Mouse (Mus musculus) testis, adult 2 months (tissue): ENCODE data around the gene Tmem92. TPM values are rescaled to one million over a fixed set of nuclear protein-coding genes. Genes with fewer than 3 reads are reported as not detected.
"Not testable (repeated sequence)": the region's sequence is repeated elsewhere in the genome, so short reads cannot be mapped to it uniquely, and the experiment has no call there.

ENCODE experiments used
- H3K27ac ChIP-seq: fragments of 200-500 bp; 2 replicates; pipeline ENCODE4 v1.5.1; 2012; ENCODE audit warnings: low read depth, low read length; ENCODE audit not compliant: control insufficient read depth, insufficient read depth
- H3K27me3 ChIP-seq: fragments of 200-500 bp; 2 replicates; pipeline ENCODE4 v1.6.1; 2012; ENCODE audit warnings: mild to moderate bottlenecking, low read length, moderate library complexity; ENCODE audit not compliant: control insufficient read depth, insufficient read depth
- H3K36me3 ChIP-seq: fragments of 200-500 bp; 2 replicates; pipeline ENCODE4 v1.6.1; 2012; ENCODE audit warnings: mild to moderate bottlenecking, low read length; ENCODE audit not compliant: control insufficient read depth, insufficient read depth
- H3K4me1 ChIP-seq: fragments of 200-500 bp; 2 replicates; pipeline ENCODE4 v1.6.1; 2012; ENCODE audit warnings: low read length; ENCODE audit not compliant: control insufficient read depth, insufficient read depth
- H3K4me3 ChIP-seq: fragments of 200-500 bp; 2 replicates; pipeline ENCODE4 v1.5.1; 2012; ENCODE audit warnings: low read depth, mild to moderate bottlenecking, low read length, moderate library complexity, mixed read lengths; ENCODE audit not compliant: control insufficient read depth
- CTCF ChIP-seq: fragments of 200-500 bp; IDR thresholded peaks from 2 replicates; pipeline ENCODE4 v1.5.1; 2012; ENCODE audit warnings: low read depth, mild to moderate bottlenecking, inconsistent platforms, low read length, moderate library complexity; ENCODE audit not compliant: control insufficient read depth, insufficient read depth, insufficient replicate concordance
- POLR2A ChIP-seq: fragments of 200-500 bp; IDR thresholded peaks from 2 replicates; pipeline ENCODE4 v1.6.1; 2012; ENCODE audit warnings: low read depth, mild to moderate bottlenecking, inconsistent platforms, low read length, moderate library complexity; ENCODE audit not compliant: control insufficient read depth
- polyA plus RNA-seq: library from polyadenylated mRNA; depleted of rRNA; stranded (reverse); fragments of >200 nt; gene quantifications from 2 replicates; pipeline ENCODE4 v1.2.3, GENCODE M21; 2012; rRNA removed

Gene Tmem92
- not detected in 2 replicates for polyA plus RNA-seq

GRCm38 (mm10) chr11:94782603-94783002 lies at the start of gene Tmem92:
Gene Tmem92 (minus strand): TSS chr11:94782703.
- H3K27ac ChIP-seq: no peak within 1 kb of the TSS
- H3K4me1 ChIP-seq: no peaks in the 10 kb centered on the region
- H3K4me3 ChIP-seq: no peak within 1 kb of the TSS
- no peaks in the 10 kb centered on the region for H3K36me3 ChIP-seq
- TF ChIP-seq CTCF (no peak), POLR2A (no peak)
- no peaks in the 10 kb centered on the region for H3K27me3 ChIP-seq

DNA sequence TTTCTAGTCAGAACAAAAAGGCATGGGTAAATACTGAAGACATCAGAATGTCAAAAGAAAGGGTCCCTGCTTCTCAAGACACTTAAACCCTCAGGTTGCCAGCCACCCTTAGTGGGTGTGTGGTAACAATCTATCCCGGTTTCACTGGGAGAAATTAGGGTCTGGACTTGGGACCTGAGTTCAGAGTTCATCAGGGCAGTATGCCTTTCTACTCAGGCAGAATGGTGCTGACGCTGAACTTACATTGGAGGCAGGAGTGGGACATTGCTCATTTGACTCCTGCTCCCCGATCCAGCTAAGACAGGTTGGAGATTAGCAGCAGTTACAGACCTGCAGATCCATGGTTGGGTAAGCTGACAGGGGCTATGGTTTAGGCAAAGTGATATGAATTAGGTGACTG lies 46.5 kb upstream of the Tmem92 start:
- Histone ChIP-seq H3K4me1 (no peaks in the 10 kb centered on the region), H3K36me3 (no peaks in the 10 kb centered on the region), H3K27ac (no peak overlapping the region), H3K27me3 (no peaks in the 10 kb centered on the region), H3K4me3 (no peak overlapping the region)
- no peak for TF ChIP-seq POLR2A
- TF ChIP-seq CTCF: no peak

DNA sequence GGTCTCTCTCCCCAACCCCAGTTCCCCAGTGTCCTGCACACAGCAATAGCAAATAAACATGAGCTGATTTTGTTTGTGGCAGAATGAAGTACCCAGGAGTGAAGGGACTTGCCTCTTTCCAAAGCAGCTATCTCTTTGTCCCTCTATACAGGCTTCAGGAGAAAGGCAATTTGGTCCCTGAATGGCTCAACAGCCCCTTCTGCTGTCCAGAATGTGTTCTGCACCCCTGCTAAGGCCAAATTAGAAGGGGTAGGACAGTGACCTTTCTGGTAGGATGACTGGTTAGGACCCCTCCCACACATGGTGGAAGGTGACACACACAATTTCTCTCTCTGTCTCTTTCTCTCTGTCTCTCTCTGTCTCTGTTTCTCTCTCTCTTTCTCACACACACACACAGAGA lies 36.9 kb upstream of the Tmem92 start:
- H3K27ac ChIP-seq, H3K4me3 ChIP-seq, H3K36me3 ChIP-seq, H3K4me1 ChIP-seq, H3K27me3 ChIP-seq: not testable (repeated sequence)

GRCm38 (mm10) chr11:94818946-94819345 lies 36.4 kb upstream of the Tmem92 start:
- H3K27ac ChIP-seq, H3K4me3 ChIP-seq, H3K4me1 ChIP-seq, H3K27me3 ChIP-seq, H3K36me3 ChIP-seq: not testable (repeated sequence)

GRCm38 (mm10) chr11:94811537-94811936 lies 29.0 kb upstream of the Tmem92 start:
- H3K4me3 ChIP-seq, H3K36me3 ChIP-seq, H3K4me1 ChIP-seq, H3K27ac ChIP-seq, H3K27me3 ChIP-seq: not testable (repeated sequence)

DNA sequence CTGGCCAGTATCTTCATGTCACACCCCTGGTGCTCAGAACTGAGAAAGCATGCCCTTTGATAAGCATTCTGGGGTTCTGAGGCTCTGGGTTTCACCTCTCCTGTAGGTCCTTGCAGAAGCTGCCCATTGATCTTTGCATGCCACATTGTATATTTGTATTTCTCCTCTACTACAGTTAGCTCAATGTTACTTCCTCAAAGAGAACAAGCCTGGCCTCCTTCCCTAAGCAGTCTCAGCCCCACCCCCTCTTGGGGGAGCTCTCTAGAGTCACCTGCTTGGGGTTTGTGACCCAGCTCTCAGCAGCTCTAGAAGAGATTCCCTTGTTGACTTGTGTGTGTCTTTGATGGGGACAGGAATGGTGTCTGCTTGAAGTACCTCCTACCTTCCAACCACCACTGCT lies 9.2 kb upstream of the Tmem92 start:
- no peaks in the 10 kb centered on the region for H3K36me3 ChIP-seq
- no peak overlapping the region for H3K27ac ChIP-seq
- H3K27me3 ChIP-seq: no peaks in the 10 kb centered on the region
- no peak for TF ChIP-seq POLR2A
- no peak for TF ChIP-seq CTCF
- no peak overlapping the region for H3K4me3 ChIP-seq
- H3K4me1 ChIP-seq: no peaks in the 10 kb centered on the region

DNA sequence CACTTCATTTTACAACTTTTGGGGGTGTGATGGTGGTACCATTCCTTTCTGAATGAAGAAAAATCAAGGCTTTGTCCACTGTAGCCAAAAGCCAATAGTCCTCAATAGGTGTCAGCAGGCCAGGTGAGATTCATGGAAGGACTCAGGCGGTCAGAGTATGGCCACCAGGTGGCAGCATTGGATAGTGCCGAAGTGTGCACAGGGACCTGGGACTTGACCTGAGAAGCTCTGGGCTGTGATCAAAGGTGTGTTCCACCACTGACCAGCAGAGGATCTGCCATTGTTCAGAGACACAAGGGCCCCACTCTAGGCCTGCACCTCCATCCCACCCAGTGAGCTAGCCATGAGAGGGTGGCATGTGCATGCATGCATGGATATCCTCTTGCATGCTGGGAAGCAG lies 2.7 kb upstream of the Tmem92 start:
- H3K4me3 ChIP-seq: no peak overlapping the region
- no peak overlapping the region for H3K27ac ChIP-seq
- H3K4me1 ChIP-seq: no peaks in the 10 kb centered on the region
- peak; percentile 69; the same call in 1 of the 2 replicates for TF ChIP-seq CTCF
- no peak for TF ChIP-seq POLR2A
- H3K27me3 ChIP-seq: no peaks in the 10 kb centered on the region
- H3K36me3 ChIP-seq: no peaks in the 10 kb centered on the region

- H3K27me3 ChIP-seq: no peaks in the 10 kb centered on the region
- H3K27ac ChIP-seq: no peak overlapping the region
- no peak for TF ChIP-seq POLR2A
- no peak for TF ChIP-seq CTCF
- H3K36me3 ChIP-seq: no peaks in the 10 kb centered on the region
- no peak overlapping the region for H3K4me3 ChIP-seq
- no peaks in the 10 kb centered on the region for H3K4me1 ChIP-seq
Measured at GRCm38 (mm10) chr11:94774887-94775497, 7.5 kb downstream of the Tmem92 start.
